Mouse (Mus musculus) hindbrain, embryonic 12.5 days (tissue): ENCODE measurements around the gene Gm49373. TPM values are rescaled to one million over a fixed set of nuclear protein-coding genes. Genes with fewer than 3 reads are reported as not detected.

ENCODE experiments used
- ATAC-seq: fragments of 200-750 bp; cut with Nextera tagmentation; 2 replicates; pipeline ENCODE4 v1.8.0; 2017; ENCODE audit warnings: moderate TSS enrichment; ENCODE audit not compliant: low FRiP score
- H3K27ac ChIP-seq: fragments of 300-500 bp; sonication (generic); 2 replicates; pipeline ENCODE4 v1.5.1; 2016; ENCODE audit warnings: mild to moderate bottlenecking
- H3K27me3 ChIP-seq: fragments of 300-500 bp; sonication (generic); 2 replicates; pipeline ENCODE4 v1.6.1; 2016; ENCODE audit warnings: mild to moderate bottlenecking
- H3K36me3 ChIP-seq: fragments of 300-500 bp; sonication (generic); 2 replicates; pipeline ENCODE4 v1.6.1; 2016; ENCODE audit warnings: mild to moderate bottlenecking
- H3K4me1 ChIP-seq: fragments of 300-500 bp; sonication (generic); 2 replicates; pipeline ENCODE4 v1.6.1; 2016
- H3K4me2 ChIP-seq: fragments of 300-500 bp; sonication (generic); replicated peaks from 2 replicates; pipeline ENCODE4 v1.6.1; 2016; ENCODE audit warnings: mild to moderate bottlenecking
- H3K4me3 ChIP-seq: fragments of 300-500 bp; sonication (generic); 2 replicates; pipeline ENCODE4 v1.5.1; 2016; ENCODE audit warnings: mild to moderate bottlenecking
- H3K9ac ChIP-seq: fragments of 300-500 bp; sonication (generic); 2 replicates; pipeline ENCODE4 v1.6.1; 2016; ENCODE audit warnings: mild to moderate bottlenecking, moderate library complexity
- H3K9me3 ChIP-seq: fragments of 300-500 bp; sonication (generic); replicated peaks from 2 replicates; pipeline ENCODE4 v1.6.1; 2016; ENCODE audit warnings: mild to moderate bottlenecking
- WGBS: fragments of 180-500 bp; shearing (Covaris S2); methylation state at CpG from one replicate; pipeline ENCODE4 v1.1.7; 2016; 5-methylcytosine and 5-hydroxymethylcytosine counted together
- polyA plus RNA-seq: library from polyadenylated mRNA; unstranded; fragments of >200 nt; fragmentation: Nextera tagmentation; extraction: Ambion mirVana; gene quantifications from 2 replicates; pipeline ENCODE4 v1.2.1, GENCODE M21; 2016

The Gm49373 gene
- polyA plus RNA-seq, 1 experiment from 2014 or later, result 1.3 TPM

- Histone ChIP-seq H3K4me3 (peak overlapping the region; percentile 41), H3K27me3 (peaks cover 99% of the 10 kb centered on the region), H3K4me2 (peak overlapping the region; percentile 70), H3K9ac (no peak overlapping the region), H3K9me3 (no peaks in the 10 kb centered on the region), H3K27ac (no peak overlapping the region), H3K36me3 (no peaks in the 10 kb centered on the region), H3K4me1 (peaks cover 48% of the 10 kb centered on the region)
- WGBS, result 1% methylated on average over 7 of the region's 7 CpGs
- no peak for ATAC-seq
Measured at GRCm38 (mm10) chr9:21032491-21032890, 40.4 kb downstream of the Gm49373 start.

GRCm38 (mm10) chr9:21031896-21032351, 41.0 kb downstream of the Gm49373 start, which contains the start of gene Icam5:
Gene Icam5, plus strand, starts transcription at chr9:21032073.
- H3K36me3 ChIP-seq, result no peaks in the 10 kb centered on the region
- ATAC-seq, result no peak
- no peaks in the 10 kb centered on the region for H3K9me3 ChIP-seq
- peak within 1 kb of the TSS; percentile 46; the same call in 1 of the 2 replicates for H3K9ac ChIP-seq
- peaks cover 42% of the 10 kb centered on the region for H3K4me1 ChIP-seq
- peak within 1 kb of the TSS; percentile 70 for H3K4me2 ChIP-seq
- H3K27ac ChIP-seq, result no peak within 1 kb of the TSS
- H3K4me3 ChIP-seq, result peak within 1 kb of the TSS; percentile 41
- WGBS, result under 1% methylated on average over 33 of the region's 35 CpGs
- H3K27me3 ChIP-seq, result peaks cover 99% of the 10 kb centered on the region

- Histone ChIP-seq H3K9ac (0 out of 2 replicates have a peak overlapping the region, but pooled peaks have one; percentile 46), H3K4me1 (peaks cover 37% of the 10 kb centered on the region)
Measured at GRCm38 (mm10) chr9:21031251-21031895, 41.5 kb downstream of the Gm49373 start.

GRCm38 (mm10) chr9:21030781-21031250, 42.1 kb downstream of the Gm49373 start:
- H3K9me3 ChIP-seq, result no peaks in the 10 kb centered on the region
- peak overlapping the region; percentile 41 for H3K4me3 ChIP-seq
- WGBS, result under 1% methylated on average over 13 of the region's 13 CpGs
- no peaks in the 10 kb centered on the region for H3K36me3 ChIP-seq
- no peak overlapping the region for H3K27ac ChIP-seq
- no peak overlapping the region for H3K9ac ChIP-seq
- peaks cover 96% of the 10 kb centered on the region for H3K27me3 ChIP-seq
- peaks cover 37% of the 10 kb centered on the region for H3K4me1 ChIP-seq
- peak overlapping the region; percentile 70 for H3K4me2 ChIP-seq
- peak; percentile 40; the same call in 1 of the 2 replicates for ATAC-seq

More at GRCm38 (mm10) chr9:21031251-21031895, 41.5 kb downstream of the Gm49373 start:
- Histone ChIP-seq H3K27ac (no peak overlapping the region), H3K27me3 (peaks cover 98% of the 10 kb centered on the region), H3K4me2 (peak overlapping the region; percentile 70), H3K9me3 (no peaks in the 10 kb centered on the region), H3K36me3 (no peaks in the 10 kb centered on the region), H3K4me3 (peak overlapping the region; percentile 41)
- under 1% methylated on average over 36 of the region's 36 CpGs for WGBS
- ATAC-seq, result peak; percentile 48; the same call in 1 of the 2 replicates

GRCm38 (mm10) chr9:21030055-21030600, 42.8 kb downstream of the Gm49373 start:
- 26% methylated on average over 22 of the region's 22 CpGs for WGBS
- Histone ChIP-seq H3K9ac (no peak overlapping the region), H3K9me3 (no peaks in the 10 kb centered on the region), H3K36me3 (no peaks in the 10 kb centered on the region), H3K4me1 (peaks cover 37% of the 10 kb centered on the region), H3K4me2 (peak overlapping the region; percentile 70; the same call in 1 of the 2 replicates), H3K4me3 (no peak overlapping the region; the same call in 1 of the 2 replicates), H3K27ac (no peak overlapping the region), H3K27me3 (peaks cover 96% of the 10 kb centered on the region)
- 0 out of 2 replicates have a peak, but pooled peaks have one; percentile 3 for ATAC-seq

GRCm38 (mm10) chr9:21029291-21030054, 43.4 kb downstream of the Gm49373 start, which contains the start of gene Icam4:
Gene Icam4, plus strand, starts transcription at chr9:21029373.
- 4% methylated on average over 37 of the region's 37 CpGs for WGBS

GRCm38 (mm10) chr9:21028560-21029110, 44.3 kb downstream of the Gm49373 start:
- H3K9me3 ChIP-seq, result no peaks in the 10 kb centered on the region
- no peak for ATAC-seq
- no peaks in the 10 kb centered on the region for H3K36me3 ChIP-seq
- H3K27me3 ChIP-seq, result peaks cover 82% of the 10 kb centered on the region
- H3K4me3 ChIP-seq, result no peak overlapping the region
- H3K9ac ChIP-seq, result no peak overlapping the region
- H3K4me1 ChIP-seq, result peaks cover 37% of the 10 kb centered on the region
- H3K27ac ChIP-seq, result no peak overlapping the region
- H3K4me2 ChIP-seq, result no peak overlapping the region
- WGBS, result 72% methylated on average over 6 of the region's 6 CpGs

More at GRCm38 (mm10) chr9:21029291-21030054, 43.4 kb downstream of the Gm49373 start, which contains the start of gene Icam4:
- Histone ChIP-seq H3K9ac (0 out of 2 replicates have a peak within 1 kb of the TSS, but pooled peaks have one; percentile 42), H3K4me2 (peak within 1 kb of the TSS; percentile 51), H3K9me3 (no peaks in the 10 kb centered on the region), H3K27me3 (peaks cover 89% of the 10 kb centered on the region), H3K4me3 (peak within 1 kb of the TSS; percentile 25), H3K4me1 (peaks cover 37% of the 10 kb centered on the region), H3K36me3 (no peaks in the 10 kb centered on the region), H3K27ac (no peak within 1 kb of the TSS)
- peak; percentile 21; the same call in 1 of the 2 replicates for ATAC-seq

GRCm38 (mm10) chr9:21027774-21028290, 45.1 kb downstream of the Gm49373 start:
- H3K4me1 ChIP-seq, result peaks cover 29% of the 10 kb centered on the region
- H3K4me3 ChIP-seq, result no peak overlapping the region
- peaks cover 74% of the 10 kb centered on the region for H3K27me3 ChIP-seq
- no peak overlapping the region for H3K4me2 ChIP-seq
- no peaks in the 10 kb centered on the region for H3K9me3 ChIP-seq
- 46% methylated on average over 8 of the region's 8 CpGs for WGBS
- H3K36me3 ChIP-seq, result no peaks in the 10 kb centered on the region
- H3K27ac ChIP-seq, result no peak overlapping the region
- H3K9ac ChIP-seq, result no peak overlapping the region
- no peak for ATAC-seq

GRCm38 (mm10) chr9:21026849-21027248, 46.0 kb downstream of the Gm49373 start:
- no peak for ATAC-seq

GRCm38 (mm10) chr9:21025258-21025810, 47.6 kb downstream of the Gm49373 start:
- Histone ChIP-seq H3K4me2 (no peak overlapping the region), H3K9ac (no peak overlapping the region), H3K27ac (no peak overlapping the region), H3K4me3 (no peak overlapping the region), H3K36me3 (no peaks in the 10 kb centered on the region), H3K4me1 (peaks cover 9% of the 10 kb centered on the region; the same call in 1 of the 2 replicates), H3K27me3 (peaks cover 60% of the 10 kb centered on the region), H3K9me3 (no peaks in the 10 kb centered on the region)
- WGBS, result 76% methylated on average over 19 of the region's 19 CpGs
- ATAC-seq, result no peak

More at GRCm38 (mm10) chr9:21026849-21027248, 46.0 kb downstream of the Gm49373 start:
- 81% methylated on average over 12 of the region's 12 CpGs for WGBS
- Histone ChIP-seq H3K9ac (no peak overlapping the region), H3K4me3 (no peak overlapping the region), H3K27me3 (peaks cover 68% of the 10 kb centered on the region), H3K9me3 (no peaks in the 10 kb centered on the region), H3K4me2 (no peak overlapping the region), H3K27ac (no peak overlapping the region), H3K4me1 (peaks cover 22% of the 10 kb centered on the region), H3K36me3 (no peaks in the 10 kb centered on the region)

GRCm38 (mm10) chr9:21022726-21023125, 50.2 kb downstream of the Gm49373 start:
- H3K36me3 ChIP-seq, result no peaks in the 10 kb centered on the region
- H3K9me3 ChIP-seq, result no peaks in the 10 kb centered on the region
- no peak for ATAC-seq
- peaks cover under 1% of the 10 kb centered on the region; the same call in 1 of the 2 replicates for H3K4me1 ChIP-seq
- no peak overlapping the region for H3K27ac ChIP-seq
- no peak overlapping the region for H3K9ac ChIP-seq
- WGBS, result 90% methylated on average over 1 of the region's 1 CpGs
- H3K27me3 ChIP-seq, result peaks cover 46% of the 10 kb centered on the region
- H3K4me2 ChIP-seq, result no peak overlapping the region
- H3K4me3 ChIP-seq, result no peak overlapping the region
